Comparison of ENCODE assay signal across 8 mouse cellular contexts in genomic region chr9:52167506-52167862, GRCm38 (mm10). TPM values are rescaled to one million over a fixed set of nuclear protein-coding genes. Genes with fewer than 3 reads are reported as not detected.
DNase-seq lines count a peak whose midpoint lies in the region; ATAC-seq and TF ChIP-seq lines count a peak whose summit lies in the region.

No protein-coding gene starts in this region.

- no peak overlapping the region; the same call in 1 of the 2 replicates for H3K27ac ChIP-seq in embryonic facial prominence, embryonic 11.5 days (replicated peaks; ENCODE audit: low read depth, low read length)
- peak overlapping the region; percentile 99 for H3K27ac ChIP-seq in hindbrain, embryonic 13.5 days
- peak overlapping the region; percentile 98 for H3K27ac ChIP-seq in midbrain, embryonic 16.5 days (ENCODE audit: low read length)

- peak overlapping the region; percentile 96 for H3K9ac ChIP-seq in embryonic facial prominence, embryonic 11.5 days (replicated peaks; ENCODE audit: low read length)
- H3K9ac ChIP-seq in hindbrain, embryonic 13.5 days, result peak overlapping the region; percentile 99
- H3K9ac ChIP-seq in midbrain, embryonic 16.5 days (ENCODE audit: low read depth, low read length), result peak overlapping the region; percentile 100

- no peaks in the 10 kb centered on the region for H3K9me3 ChIP-seq in embryonic facial prominence, embryonic 11.5 days (replicated peaks; ENCODE audit: control insufficient read depth, low read length)
- H3K9me3 ChIP-seq in hindbrain, embryonic 13.5 days, result no peaks in the 10 kb centered on the region
- no peaks in the 10 kb centered on the region for H3K9me3 ChIP-seq in midbrain, embryonic 16.5 days (replicated peaks; ENCODE audit: control insufficient read depth, low read length, poor library complexity, severe bottlenecking)

- no peak for DNase-seq in lung, adult 2 months
- DNase-seq in lung, postnatal 10 days, result no peak
- no peak for DNase-seq in embryonic facial prominence, embryonic 11.5 days (ENCODE audit: low spot score)
- no peak for DNase-seq in gastrocnemius, postnatal 36 days
- DNase-seq in ovary, adult 18-20 months (ENCODE audit: low spot score), result no peak
- DNase-seq in urinary bladder, postnatal 10 days (ENCODE audit: low spot score), result no peak

- no peak for TF ChIP-seq POLR2A in lung, adult 2 months (IDR thresholded peaks at IDR 0.05; ENCODE audit: borderline replicate concordance, extremely low read depth, low read depth, low read length)

- 7% methylated on average over 8 of the region's 8 CpGs for WGBS in lung, adult 2 months
- 7% methylated on average over 8 of the region's 8 CpGs for WGBS in embryonic facial prominence, embryonic 11.5 days
- WGBS in hindbrain, embryonic 13.5 days, result 5% methylated on average over 8 of the region's 8 CpGs
- WGBS in midbrain, embryonic 16.5 days, result 1% methylated on average over 8 of the region's 8 CpGs

- H3K4me2 ChIP-seq in embryonic facial prominence, embryonic 11.5 days (ENCODE audit: low read depth, low read length), result peak overlapping the region; percentile 67
- H3K4me2 ChIP-seq in hindbrain, embryonic 13.5 days, result peak overlapping the region; percentile 70
- peak overlapping the region; percentile 66 for H3K4me2 ChIP-seq in midbrain, embryonic 16.5 days (ENCODE audit: low read length)

- no peak for TF ChIP-seq CTCF in lung, adult 2 months (IDR thresholded peaks at IDR 0.05; ENCODE audit: insufficient read depth, low read length)

- peak overlapping the region; percentile 84 for H3K4me3 ChIP-seq in lung, adult 2 months (replicated peaks; ENCODE audit: extremely low read depth, low read depth, low read length)
- peak overlapping the region; percentile 86 for H3K4me3 ChIP-seq in embryonic facial prominence, embryonic 11.5 days (ENCODE audit: low read depth, low read length)
- peak overlapping the region; percentile 95 for H3K4me3 ChIP-seq in hindbrain, embryonic 13.5 days
- peak overlapping the region; percentile 98 for H3K4me3 ChIP-seq in midbrain, embryonic 16.5 days (ENCODE audit: low read depth, low read length)

- ATAC-seq in embryonic facial prominence, embryonic 11.5 days (replicated peaks; ENCODE audit: insufficient number of reproducible peaks, low FRiP score, low TSS enrichment, low read depth), result no peak
- ATAC-seq in hindbrain, embryonic 13.5 days (ENCODE audit: low FRiP score), result no peak
- ATAC-seq in midbrain, embryonic 16.5 days, result no peak

- peaks cover 3% of the 10 kb centered on the region; the same call in 1 of the 2 replicates for H3K27me3 ChIP-seq in embryonic facial prominence, embryonic 11.5 days (ENCODE audit: control insufficient read depth, insufficient read depth, low read length)
- no peaks in the 10 kb centered on the region for H3K27me3 ChIP-seq in hindbrain, embryonic 13.5 days
- H3K27me3 ChIP-seq in midbrain, embryonic 16.5 days (ENCODE audit: control insufficient read depth, insufficient read depth, low read depth, low read length), result no peaks in the 10 kb centered on the region

- intact Hi-C loops in gastrocnemius, postnatal 36 days (cut with DNase I), result loop anchor here (5.0 kb wide), 2 partner anchors 40 to 120 kb away; partner anchors contain the start of gene Rdx

- peaks cover 10% of the 10 kb centered on the region for H3K4me1 ChIP-seq in lung, adult 2 months (ENCODE audit: control insufficient read depth, insufficient read depth, low read length)
- no peaks in the 10 kb centered on the region for H3K4me1 ChIP-seq in embryonic facial prominence, embryonic 11.5 days (ENCODE audit: control insufficient read depth, insufficient read depth, low read length)
- peaks cover 32% of the 10 kb centered on the region for H3K4me1 ChIP-seq in hindbrain, embryonic 13.5 days (replicated peaks)
- H3K4me1 ChIP-seq in midbrain, embryonic 16.5 days (ENCODE audit: control insufficient read depth, insufficient read depth, low read length), result peaks cover 21% of the 10 kb centered on the region

- H3K36me3 ChIP-seq in embryonic facial prominence, embryonic 11.5 days (replicated peaks; ENCODE audit: control insufficient read depth, insufficient read depth, low read depth, low read length), result no peaks in the 10 kb centered on the region
- H3K36me3 ChIP-seq in hindbrain, embryonic 13.5 days, result peaks cover 3% of the 10 kb centered on the region; the same call in 1 of the 2 replicates
- H3K36me3 ChIP-seq in midbrain, embryonic 16.5 days (ENCODE audit: control insufficient read depth, insufficient read depth, low read length), result no peaks in the 10 kb centered on the region

RNA-seq across cellular contexts. Expression of gene Zc3h12c, which starts 0.9 kb away (rescaled TPM):
- polyA plus RNA-seq in lung, adult 2 months (2012; rRNA removed), result 3.0 and 3.7 TPM in 2 replicates
- 5.5 and 6.0 TPM in 2 replicates for polyA plus RNA-seq in embryonic facial prominence, embryonic 11.5 days (2014; fragmentation: Nextera tagmentation; extraction: Ambion mirVana)
- polyA plus RNA-seq in hindbrain, embryonic 13.5 days (2015; fragmentation: Nextera tagmentation; extraction: Ambion mirVana), result 6.1 and 6.5 TPM in 2 replicates
- 3.9 and 5.6 TPM in 2 replicates for polyA plus RNA-seq in midbrain, embryonic 16.5 days (2015; fragmentation: Nextera tagmentation; extraction: Ambion mirVana)
- 1 to 10 TPM; 5.6 to 6.9 TPM for total RNA-seq in gastrocnemius, postnatal 36 days (2021)
